Mouse (Mus musculus) lung, postnatal 0 days (tissue): ENCODE results near the gene Uvrag.

Experiments
- CTCF ChIP-seq: IDR thresholded peaks from 2 replicates; pipeline ENCODE4 v1.5.1; 2016; ENCODE audit warnings: antibody characterized with exemption, mild to moderate bottlenecking
- EP300 ChIP-seq: IDR thresholded peaks from 2 replicates; pipeline ENCODE4 v1.6.1; 2016; ENCODE audit warnings: antibody characterized with exemption, mild to moderate bottlenecking, control low read depth

- TF ChIP-seq EP300 (no peak), CTCF (no peak)
Observed at GRCm38 (mm10) chr7:99137541-99137940, 3.4 kb downstream of the Uvrag start.
